Mouse (Mus musculus) heart, embryonic 12.5 days (tissue): ENCODE measurements at regions not wholly inside any gene's neighbourhood (a gene's known extent, or its start where the extent isn't known, plus 50 kb on each side); places are given as distances from the start of the nearest gene placed in this dataset.
A peak's percentile ranks its signal among the peaks of the same experiment; 100 is the strongest.

Experiments
- ATAC-seq: fragments of 200-750 bp; cut with Nextera tagmentation; 2 replicates; pipeline ENCODE4 v1.8.0; 2017; ENCODE audit warnings: moderate TSS enrichment, moderate library complexity; ENCODE audit not compliant: insufficient number of reproducible peaks, low FRiP score
- H3K27ac ChIP-seq: fragments of 300-500 bp; sonication (generic); 2 replicates; pipeline ENCODE4 v1.5.1; 2016; ENCODE audit warnings: mild to moderate bottlenecking, moderate library complexity; ENCODE audit not compliant: poor library complexity, severe bottlenecking
- H3K27me3 ChIP-seq: fragments of 300-500 bp; sonication (generic); replicated peaks from 2 replicates; pipeline ENCODE4 v1.6.1; 2016; ENCODE audit warnings: mild to moderate bottlenecking, moderate library complexity
- H3K36me3 ChIP-seq: fragments of 300-500 bp; sonication (generic); 2 replicates; pipeline ENCODE4 v1.6.1; 2016; ENCODE audit warnings: mild to moderate bottlenecking, moderate library complexity
- H3K4me1 ChIP-seq: fragments of 300-500 bp; sonication (generic); replicated peaks from 2 replicates; pipeline ENCODE4 v1.6.1; 2016; ENCODE audit warnings: mild to moderate bottlenecking
- H3K4me2 ChIP-seq: fragments of 300-500 bp; sonication (generic); 2 replicates; pipeline ENCODE4 v1.6.1; 2016; ENCODE audit warnings: mild to moderate bottlenecking, moderate library complexity
- H3K4me3 ChIP-seq: fragments of 300-500 bp; sonication (generic); 2 replicates; pipeline ENCODE4 v1.5.1; 2016; ENCODE audit warnings: mild to moderate bottlenecking
- H3K9ac ChIP-seq: fragments of 300-500 bp; sonication (generic); 2 replicates; pipeline ENCODE4 v1.6.1; 2016; ENCODE audit warnings: mild to moderate bottlenecking, moderate library complexity
- H3K9me3 ChIP-seq: fragments of 300-500 bp; sonication (generic); replicated peaks from 2 replicates; pipeline ENCODE4 v1.6.1; 2016; ENCODE audit warnings: mild to moderate bottlenecking, moderate library complexity
- WGBS: fragments of 180-500 bp; shearing (Covaris S2); methylation state at CpG from one replicate; pipeline ENCODE4 v1.1.7; 2016; 5-methylcytosine and 5-hydroxymethylcytosine counted together

DNA sequence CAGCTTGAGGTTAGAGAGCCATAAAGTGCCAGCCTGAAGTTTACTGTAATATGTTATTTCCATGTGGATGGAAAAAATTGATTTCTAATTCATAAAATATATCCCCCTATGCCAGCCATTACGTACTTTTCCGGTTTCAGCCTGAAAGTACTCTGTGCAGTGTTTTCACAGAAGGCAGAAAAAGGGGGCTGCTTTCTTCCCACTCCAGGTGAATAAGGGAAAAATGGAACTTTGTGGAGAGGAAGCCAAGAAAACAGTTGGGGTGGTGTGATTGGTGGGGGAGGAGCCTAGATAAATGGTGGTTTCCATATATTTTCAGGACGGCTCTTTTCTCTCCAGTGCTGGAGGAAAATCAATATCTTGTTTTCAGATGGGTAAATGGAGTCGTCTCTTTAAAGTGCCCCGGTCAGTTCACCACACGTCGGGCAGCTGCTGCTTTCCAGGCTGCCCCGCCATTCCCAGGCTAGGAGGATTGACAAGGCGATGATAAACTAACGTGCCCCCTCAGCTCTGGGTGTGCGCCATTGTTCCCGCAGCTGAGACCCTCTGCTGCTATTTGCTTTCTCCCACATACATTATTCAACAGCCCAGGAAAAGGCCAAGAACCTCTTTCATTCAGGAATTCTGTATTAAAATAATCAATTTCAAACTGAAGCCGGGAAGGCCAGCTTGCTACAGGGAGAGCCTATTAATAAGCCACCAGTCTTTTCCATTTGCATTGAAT, 127.1 kb upstream of the Atp11c start:
- no peaks in the 10 kb centered on the region for H3K4me1 ChIP-seq
- H3K36me3 ChIP-seq: no peaks in the 10 kb centered on the region
- H3K27me3 ChIP-seq: no peaks in the 10 kb centered on the region
- ATAC-seq: no peak
- no peak overlapping the region for H3K4me2 ChIP-seq
- WGBS: 31% methylated on average over 13 of the region's 13 CpGs
- no peaks in the 10 kb centered on the region for H3K9me3 ChIP-seq
- no peak overlapping the region for H3K27ac ChIP-seq
- H3K9ac ChIP-seq: no peak overlapping the region
- no peak overlapping the region for H3K4me3 ChIP-seq

DNA sequence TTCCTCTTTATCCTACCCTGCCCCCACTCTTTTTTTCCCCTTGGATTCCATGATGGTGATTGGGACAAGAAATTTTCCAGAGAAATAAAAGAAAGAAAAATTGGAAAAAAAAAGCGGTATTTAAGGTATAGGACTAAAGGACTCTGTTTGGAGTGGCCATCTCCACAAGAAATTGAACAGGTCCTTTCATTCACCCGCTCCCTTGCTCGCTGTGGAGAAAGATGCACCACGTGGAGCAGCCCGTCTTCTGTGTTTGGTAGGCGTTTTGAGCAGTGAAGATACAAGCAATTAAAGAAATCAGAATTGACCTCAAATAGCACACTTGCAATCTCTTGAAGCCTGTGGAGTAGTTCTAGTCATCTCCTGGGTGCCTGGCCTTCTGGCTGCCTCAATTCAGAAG, 126.3 kb upstream of the Atp11c start:
- H3K36me3 ChIP-seq: no peaks in the 10 kb centered on the region
- H3K27ac ChIP-seq: no peak overlapping the region
- WGBS: 34% methylated on average over 6 of the region's 6 CpGs
- no peaks in the 10 kb centered on the region for H3K4me1 ChIP-seq
- no peak overlapping the region for H3K9ac ChIP-seq
- no peak for ATAC-seq
- H3K4me2 ChIP-seq: peak overlapping the region; percentile 64
- H3K27me3 ChIP-seq: no peaks in the 10 kb centered on the region
- H3K9me3 ChIP-seq: no peaks in the 10 kb centered on the region
- no peak overlapping the region for H3K4me3 ChIP-seq

DNA sequence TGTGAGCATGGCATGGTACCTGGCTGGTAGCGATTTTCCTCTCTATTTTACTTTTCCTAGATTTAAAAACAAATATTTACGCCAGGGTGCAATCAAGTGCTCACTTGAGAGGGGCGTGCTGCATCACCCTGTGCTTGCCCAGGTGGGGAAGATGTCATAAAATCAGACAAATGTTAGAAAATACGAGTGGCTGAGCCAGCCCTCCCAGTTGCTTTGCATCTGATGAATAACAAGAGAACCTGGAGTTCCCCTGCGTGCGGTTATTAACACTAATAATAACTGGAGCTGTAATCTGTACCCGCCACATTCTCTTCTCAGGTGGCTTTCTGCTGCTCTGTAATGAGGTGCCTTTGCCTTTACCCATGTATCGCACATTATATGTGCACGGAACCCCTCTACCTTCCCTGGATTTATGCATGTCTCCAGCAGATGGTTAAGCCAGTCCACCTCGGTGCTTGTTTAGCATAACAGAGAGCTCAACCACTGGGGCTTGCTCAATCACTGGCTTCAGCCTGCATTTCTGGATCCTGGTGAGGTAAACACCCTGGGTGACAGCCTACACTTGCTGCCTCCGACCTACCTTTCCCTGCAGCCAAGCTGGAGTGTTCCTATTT, 125.8 kb upstream of the Atp11c start:
- no peaks in the 10 kb centered on the region for H3K27me3 ChIP-seq
- H3K4me3 ChIP-seq: peak overlapping the region; percentile 35
- no peak overlapping the region for H3K9ac ChIP-seq
- H3K4me2 ChIP-seq: peak overlapping the region; percentile 64
- H3K27ac ChIP-seq: no peak overlapping the region
- no peaks in the 10 kb centered on the region for H3K4me1 ChIP-seq
- 14% methylated on average over 11 of the region's 11 CpGs for WGBS
- no peaks in the 10 kb centered on the region for H3K36me3 ChIP-seq
- no peaks in the 10 kb centered on the region for H3K9me3 ChIP-seq
- ATAC-seq: no peak

DNA sequence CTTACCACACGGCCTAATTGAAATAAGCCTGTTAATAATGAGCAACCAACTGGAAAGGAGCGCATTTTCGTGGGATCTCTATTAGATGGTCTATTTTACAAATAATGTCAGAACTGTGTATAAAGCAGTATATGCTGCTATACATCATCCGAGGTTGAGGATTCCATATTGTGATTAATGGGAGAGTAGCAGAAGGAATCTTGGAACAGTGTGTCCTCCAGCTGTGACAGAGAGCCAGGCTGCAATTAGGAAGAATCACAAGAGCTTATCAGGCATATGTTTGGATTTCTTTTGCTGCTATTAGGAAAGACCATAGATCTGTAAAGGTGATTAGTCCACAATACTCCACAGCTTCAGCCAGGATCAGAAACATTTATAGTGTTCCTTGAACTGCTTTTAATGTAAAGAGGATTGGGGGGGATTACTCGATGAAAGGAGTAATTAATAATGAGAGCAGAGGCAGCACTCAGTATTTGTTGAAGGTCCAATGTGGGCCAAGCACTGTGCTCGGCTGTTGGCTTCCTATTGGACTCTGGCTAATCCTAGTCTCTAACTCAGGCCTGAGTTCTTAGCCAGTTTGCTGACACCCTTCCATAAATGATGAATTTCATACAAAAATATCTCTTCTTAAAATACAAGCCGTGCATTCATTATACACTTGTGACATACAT, 88.7 kb upstream of the Atp11c start:
- 78% methylated on average over 7 of the region's 7 CpGs for WGBS
- no peak overlapping the region for H3K27ac ChIP-seq
- no peaks in the 10 kb centered on the region for H3K27me3 ChIP-seq
- H3K4me1 ChIP-seq: no peaks in the 10 kb centered on the region
- H3K4me3 ChIP-seq: no peak overlapping the region
- H3K9me3 ChIP-seq: no peaks in the 10 kb centered on the region
- H3K4me2 ChIP-seq: no peak overlapping the region
- H3K9ac ChIP-seq: no peak overlapping the region
- no peak for ATAC-seq
- no peaks in the 10 kb centered on the region for H3K36me3 ChIP-seq

DNA sequence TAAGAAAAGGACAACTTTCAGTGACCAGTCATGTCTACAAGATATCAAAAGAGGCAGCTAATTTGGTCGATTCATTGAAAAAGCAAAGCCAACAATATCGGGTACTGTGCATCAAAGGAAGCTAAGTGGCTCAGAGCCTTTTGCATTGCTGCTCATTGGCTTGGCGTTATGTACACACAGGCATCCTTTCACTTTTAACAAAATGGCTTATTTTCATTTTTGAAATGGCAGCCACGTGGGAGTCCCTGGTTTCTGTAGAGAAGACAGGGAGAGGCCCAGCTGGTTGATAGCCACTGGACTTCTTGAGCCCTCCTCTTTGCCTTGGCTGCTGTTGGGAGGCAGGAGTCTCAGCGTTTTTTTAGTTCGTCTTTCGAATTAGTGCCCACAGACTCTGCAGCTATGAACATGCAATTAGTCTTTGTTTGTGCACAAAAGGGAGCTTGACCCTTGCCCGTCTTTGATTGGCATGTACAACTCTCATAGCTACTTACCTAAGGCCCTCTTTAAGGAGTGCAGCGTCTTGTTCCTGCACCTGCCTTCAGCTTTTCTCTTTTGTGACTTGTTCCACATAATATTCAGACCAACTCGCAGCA, 52.3 kb upstream of the Atp11c start:
- H3K27me3 ChIP-seq: no peaks in the 10 kb centered on the region
- H3K4me3 ChIP-seq: no peak overlapping the region
- no peak for ATAC-seq
- H3K4me1 ChIP-seq: no peaks in the 10 kb centered on the region
- no peak overlapping the region for H3K27ac ChIP-seq
- no peak overlapping the region for H3K4me2 ChIP-seq
- WGBS: 59% methylated on average over 10 of the region's 10 CpGs
- H3K36me3 ChIP-seq: no peaks in the 10 kb centered on the region
- no peak overlapping the region for H3K9ac ChIP-seq
- no peaks in the 10 kb centered on the region; the same call in 1 of the 2 replicates for H3K9me3 ChIP-seq
